ENCODE assay signal across 13 mouse cellular contexts in genomic region chr7:44269397-44269796, GRCm38 (mm10). TPM values are rescaled to one million over a fixed set of nuclear protein-coding genes. Genes with fewer than 3 reads are reported as not detected.
"Had no signal": no experiment of that assay in that cellular context is flagged by ENCODE, and none has a peak within 500 bp of the region (broad histone marks: within the 10 kb centered on the region; RNA-seq: fewer than 3 reads in every experiment).

No protein-coding gene starts in this region.

- ATAC-seq: midbrain, embryonic 13.5 days; midbrain, embryonic 15.5 days had no signal

- DNase-seq: lung, adult 18-20 months; lung, embryonic 14.5 days; lung, postnatal 10 days; lung, postnatal 4 days; right cerebral cortex, postnatal 14 days; thymus, adult 2 months; thymus, postnatal 25 days; thymus, postnatal 4 days had no signal

RNA-seq across cellular contexts. Expression of gene Gm15517, which starts 8.2 kb away (rescaled TPM):
- total RNA-seq: midbrain, postnatal 0 days; monocyte, adult 5-6 weeks; neutrophil, adult 5-6 weeks had no signal

RNA-seq across cellular contexts. Expression of gene Acp4, which starts 12.2 kb away (rescaled TPM):
- total RNA-seq: midbrain, postnatal 0 days; monocyte, adult 5-6 weeks; neutrophil, adult 5-6 weeks had no signal

RNA-seq across cellular contexts. Expression of gene 1700028J19Rik, which starts 22.9 kb away (rescaled TPM):
- total RNA-seq: monocyte, adult 5-6 weeks had no signal

RNA-seq across cellular contexts. Expression of gene Gm36864, which starts 33.4 kb away (rescaled TPM):
- total RNA-seq: midbrain, postnatal 0 days; monocyte, adult 5-6 weeks; neutrophil, adult 5-6 weeks had no signal
